28 mouse cellular contexts compared by ENCODE assay signal in the genomic region with DNA sequence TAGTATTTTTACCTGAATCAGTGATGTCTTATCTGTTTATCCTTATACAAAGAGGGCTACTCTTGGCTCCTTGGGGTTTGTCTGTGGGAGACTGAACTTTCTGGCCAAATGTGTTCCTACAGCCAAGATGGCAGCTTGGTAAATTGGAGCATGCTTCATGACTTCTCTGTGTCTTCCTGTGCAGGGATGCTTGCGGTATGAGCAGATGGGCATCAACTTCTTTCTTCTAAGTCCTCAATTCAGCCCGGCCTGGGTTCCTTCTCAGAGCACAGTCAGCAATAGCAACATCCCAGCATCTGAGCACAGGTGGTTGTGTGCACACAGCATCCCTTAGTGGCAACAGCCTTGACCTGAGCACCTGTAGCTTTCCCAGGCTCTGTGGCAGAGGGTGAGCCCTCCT.
"Had no signal": no experiment of that assay in that cellular context is flagged by ENCODE, and none has a peak within 500 bp of the region (broad histone marks: within the 10 kb centered on the region; RNA-seq: fewer than 3 reads in every experiment).

No protein-coding gene starts in this region.

- H3K4me2 ChIP-seq: embryonic facial prominence, embryonic 12.5 days; embryonic facial prominence, embryonic 13.5 days; embryonic facial prominence, embryonic 15.5 days; forebrain, embryonic 12.5 days; forebrain, embryonic 13.5 days; forebrain, embryonic 15.5 days had no signal

- H3K4me3 ChIP-seq: embryonic facial prominence, embryonic 10.5 days; embryonic facial prominence, embryonic 12.5 days; embryonic facial prominence, embryonic 13.5 days; embryonic facial prominence, embryonic 15.5 days; erythroblast, embryonic 14.5 days; forebrain, embryonic 10.5 days; forebrain, embryonic 12.5 days; forebrain, embryonic 13.5 days; forebrain, embryonic 15.5 days; gastrocnemius, adult 2 months; heart, adult 2 months had no signal

- H3K9ac ChIP-seq: embryonic facial prominence, embryonic 12.5 days; embryonic facial prominence, embryonic 13.5 days; embryonic facial prominence, embryonic 15.5 days; forebrain, embryonic 12.5 days; forebrain, embryonic 13.5 days; forebrain, embryonic 15.5 days; forebrain, postnatal 0 days had no signal

- H3K36me3 ChIP-seq: embryonic facial prominence, embryonic 10.5 days; embryonic facial prominence, embryonic 12.5 days; embryonic facial prominence, embryonic 15.5 days; forebrain, embryonic 10.5 days; forebrain, embryonic 12.5 days; forebrain, embryonic 15.5 days had no signal

- H3K27me3 ChIP-seq: embryonic facial prominence, embryonic 12.5 days; embryonic facial prominence, embryonic 13.5 days; embryonic facial prominence, embryonic 15.5 days; forebrain, embryonic 12.5 days; forebrain, embryonic 13.5 days; forebrain, embryonic 15.5 days had no signal

- H3K4me1 ChIP-seq: embryonic facial prominence, embryonic 10.5 days; embryonic facial prominence, embryonic 12.5 days; embryonic facial prominence, embryonic 13.5 days; embryonic facial prominence, embryonic 15.5 days; forebrain, embryonic 10.5 days; forebrain, embryonic 12.5 days; forebrain, embryonic 13.5 days; forebrain, embryonic 15.5 days had no signal

- H3K9me3 ChIP-seq: embryonic facial prominence, embryonic 10.5 days; embryonic facial prominence, embryonic 12.5 days; embryonic facial prominence, embryonic 13.5 days; embryonic facial prominence, embryonic 15.5 days; forebrain, embryonic 10.5 days; forebrain, embryonic 12.5 days; forebrain, embryonic 13.5 days; forebrain, embryonic 15.5 days had no signal

- DNase-seq: cerebellum, adult 2 months; cerebellum, adult 8-10 months; cerebellum, adult 9-10 months; cerebellum, adult 9-11 months; cerebellum, postnatal 10 days; cerebellum, postnatal 14 days; cerebellum, postnatal 25 days; cerebellum, postnatal 36 days; embryo, embryonic 11 days; forebrain, postnatal 0 days; gastrocnemius, adult 2 months; gastrocnemius, postnatal 10 days; gastrocnemius, postnatal 14 days; gastrocnemius, postnatal 25 days; gastrocnemius, postnatal 36 days; heart, adult 18-20 months; heart, adult 2 months had no signal

- ATAC-seq: forebrain, embryonic 13.5 days; forebrain, embryonic 14.5 days; forebrain, embryonic 15.5 days; forebrain, embryonic 16.5 days; forebrain, postnatal 0 days had no signal

- H3K27ac ChIP-seq: embryonic facial prominence, embryonic 10.5 days; embryonic facial prominence, embryonic 12.5 days; embryonic facial prominence, embryonic 13.5 days; embryonic facial prominence, embryonic 15.5 days; forebrain, embryonic 10.5 days; forebrain, embryonic 12.5 days; forebrain, embryonic 13.5 days; forebrain, embryonic 15.5 days; gastrocnemius, adult 2 months; heart, adult 2 months had no signal
